Mouse (Mus musculus) MEL (cell line): ENCODE data around the gene Poc1a. TPM values are rescaled to one million over a fixed set of nuclear protein-coding genes. Genes with fewer than 3 reads are reported as not detected.

Experiments used
- DNase-seq: peaks from one replicate; pipeline ENCODE4 v3.0.0; 2011; ENCODE audit warnings: low read depth, low spot score
- H3K27ac ChIP-seq: 2 replicates; pipeline ENCODE4 v1.5.1; 2012; ENCODE audit warnings: low read depth, mild to moderate bottlenecking, control low read depth, low read length, moderate library complexity; ENCODE audit not compliant: control insufficient read depth
- H3K27me3 ChIP-seq, 2 experiments: fragments of 150-350 bp in 1 of 2; sonication (generic) in 1 of 2; 2 replicates each; pipeline ENCODE4 v1.6.1; 2012; ENCODE audit warnings: low read length in 2 of 2, mild to moderate bottlenecking in 2 of 2, improper control_type of control experiment in 1 of 2, moderate library complexity in 1 of 2; ENCODE audit not compliant: insufficient read depth in 2 of 2, control insufficient read depth in 1 of 2
- H3K36me3 ChIP-seq, 2 experiments: 2 replicates each; pipeline ENCODE4 v1.6.1; 2012 to 2014; ENCODE audit warnings: low read length in 2 of 2, improper control_type of control experiment in 1 of 2, inconsistent platforms in 1 of 2, mild to moderate bottlenecking in 1 of 2; ENCODE audit not compliant: insufficient read depth in 2 of 2, control insufficient read depth in 1 of 2
- H3K4me1 ChIP-seq, 2 experiments: fragments of 150-350 bp in 1 of 2; sonication (generic) in 1 of 2; 2 replicates each; pipeline ENCODE4 v1.6.1; 2012; ENCODE audit warnings: low read length in 2 of 2, improper control_type of control experiment in 1 of 2, mild to moderate bottlenecking in 1 of 2; ENCODE audit not compliant: insufficient read depth in 2 of 2, control insufficient read depth in 1 of 2
- H3K4me3 ChIP-seq, 2 experiments: fragments of 150-350 bp in 1 of 2; sonication (generic) in 1 of 2; 2 replicates each; pipeline ENCODE4 v1.5.1; 2012; ENCODE audit warnings: low read depth in 2 of 2, low read length in 2 of 2, mild to moderate bottlenecking in 2 of 2, moderate library complexity in 2 of 2, control low read depth in 1 of 2, improper control_type of control experiment in 1 of 2; ENCODE audit not compliant: control insufficient read depth in 1 of 2, insufficient read depth in 1 of 2
- H3K79me2 ChIP-seq: 2 replicates; pipeline ENCODE4 v1.6.1; 2012; ENCODE audit warnings: mild to moderate bottlenecking, low read length, moderate library complexity; ENCODE audit not compliant: control insufficient read depth, poor library complexity, insufficient read depth
- H3K9ac ChIP-seq: 2 replicates; pipeline ENCODE4 v1.6.1; 2012; ENCODE audit warnings: low read depth, mild to moderate bottlenecking, control low read depth, low read length, moderate library complexity; ENCODE audit not compliant: control insufficient read depth, poor library complexity, severe bottlenecking
- H3K9me3 ChIP-seq: fragments of 150-350 bp; sonication (generic); replicated peaks from 2 replicates; pipeline ENCODE4 v1.6.1; 2012; ENCODE audit warnings: mild to moderate bottlenecking, low read length, improper control_type of control experiment, moderate library complexity; ENCODE audit not compliant: insufficient read depth
- CTCF ChIP-seq, 3 experiments: IDR thresholded peaks in 2 of 3; conservative IDR thresholded peaks in 1 of 3; 2 replicates each; pipeline ENCODE4 v1.5.1; 2011 to 2012; ENCODE audit warnings: low read length in 3 of 3, low read depth in 2 of 3, mild to moderate bottlenecking in 2 of 3, improper control_type of control experiment in 1 of 3, inconsistent platforms in 1 of 3, mixed read lengths in 1 of 3, moderate library complexity in 1 of 3; ENCODE audit not compliant: control insufficient read depth in 1 of 3, insufficient read depth in 1 of 3, poor library complexity in 1 of 3, severe bottlenecking in 1 of 3
- E2F4 ChIP-seq: IDR thresholded peaks from 2 replicates; pipeline ENCODE4 v1.6.1; 2011; ENCODE audit warnings: low read depth, low read length, improper control_type of control experiment, borderline replicate concordance
- EP300 ChIP-seq, 2 experiments: IDR thresholded peaks; 2 replicates each; pipeline ENCODE4 v1.6.1; 2011; ENCODE audit warnings: improper control_type of control experiment in 2 of 2, low read length in 2 of 2, low read depth in 1 of 2, mild to moderate bottlenecking in 1 of 2
- ETS1 ChIP-seq: IDR thresholded peaks from 2 replicates; pipeline ENCODE4 v1.6.1; 2012; ENCODE audit warnings: low read depth, mild to moderate bottlenecking, inconsistent platforms, low read length, improper control_type of control experiment, moderate library complexity
- JUND ChIP-seq: IDR thresholded peaks from 2 replicates; pipeline ENCODE4 v1.6.1; 2011; ENCODE audit warnings: low read depth, mild to moderate bottlenecking, improper control_type of control experiment, low read length
- KAT2A ChIP-seq: conservative IDR thresholded peaks from 2 replicates; pipeline ENCODE4 v1.6.1; 2012; ENCODE audit warnings: low read depth, low read length, improper control_type of control experiment, inconsistent platforms
- MAX ChIP-seq: IDR thresholded peaks from 2 replicates; pipeline ENCODE4 v1.6.1; 2011; ENCODE audit warnings: low read length, improper control_type of control experiment
- MEF2A ChIP-seq: IDR thresholded peaks from 2 replicates; pipeline ENCODE4 v1.6.1; 2014; ENCODE audit warnings: low read depth, mild to moderate bottlenecking, inconsistent platforms, low read length, improper control_type of control experiment; ENCODE audit not compliant: poor library complexity, insufficient replicate concordance, severe bottlenecking; ENCODE audit errors: extremely low read depth
- NRF1 ChIP-seq: IDR thresholded peaks from 2 replicates; pipeline ENCODE4 v1.6.1; 2014; ENCODE audit warnings: low read depth, mild to moderate bottlenecking, inconsistent platforms, low read length, improper control_type of control experiment, moderate library complexity; ENCODE audit not compliant: poor library complexity, insufficient read depth, severe bottlenecking
- POLR2AphosphoS5 ChIP-seq: IDR thresholded peaks from 2 replicates; pipeline ENCODE4 v1.6.1; 2012; ENCODE audit warnings: low read depth, borderline replicate concordance, mild to moderate bottlenecking, inconsistent platforms, low read length, moderate library complexity, mixed read lengths
- RAD21 ChIP-seq: IDR thresholded peaks from 2 replicates; pipeline ENCODE4 v1.6.1; 2011; ENCODE audit warnings: mild to moderate bottlenecking, low read depth, low read length, improper control_type of control experiment
- SIN3A ChIP-seq: IDR thresholded peaks from 2 replicates; pipeline ENCODE4 v1.6.1; 2012; ENCODE audit warnings: low read length, improper control_type of control experiment, inconsistent platforms
- TAL1 ChIP-seq: IDR thresholded peaks from 2 replicates; pipeline ENCODE4 v1.6.1; 2012; ENCODE audit warnings: mild to moderate bottlenecking, inconsistent platforms, low read length, moderate library complexity, mixed read lengths
- UBTF ChIP-seq: IDR thresholded peaks from 2 replicates; pipeline ENCODE4 v1.6.1; 2012; ENCODE audit warnings: low read depth, mild to moderate bottlenecking, inconsistent platforms, low read length, improper control_type of control experiment, moderate library complexity, borderline replicate concordance; ENCODE audit not compliant: insufficient read depth
- USF2 ChIP-seq, 2 experiments: IDR thresholded peaks; 2 replicates each; pipeline ENCODE4 v1.6.1; 2011 to 2012; ENCODE audit warnings: improper control_type of control experiment in 2 of 2, low read length in 2 of 2, borderline replicate concordance in 1 of 2, inconsistent platforms in 1 of 2, low read depth in 1 of 2, mild to moderate bottlenecking in 1 of 2; ENCODE audit not compliant: insufficient read depth in 1 of 2
- ZNF384 ChIP-seq: IDR thresholded peaks from 2 replicates; pipeline ENCODE4 v1.6.1; 2012; ENCODE audit warnings: low read depth, mild to moderate bottlenecking, inconsistent platforms, low read length, improper control_type of control experiment
- polyA plus RNA-seq, 2 experiments: library from polyadenylated mRNA; stranded (reverse) in 1 of 2; unstranded in 1 of 2; fragments of >175 nt in 1 of 2; fragments of >200 nt in 1 of 2; gene quantifications; 2 replicates each; pipeline versions ENCODE4 v1.2.1 to v1.2.4; 2012; ENCODE audit warnings: low replicate concordance in 2 of 2, low read depth in 1 of 2; ENCODE audit not compliant: insufficient read length in 2 of 2, insufficient read depth in 1 of 2, missing spikeins in 1 of 2
- total RNA-seq: library from RNA; depleted of rRNA; stranded (reverse); fragments of 300-350 nt; gene quantifications from 2 replicates; pipeline ENCODE4 v1.2.3, GENCODE M21; 2012

Gene Poc1a
- total and polyA plus RNA-seq, 3 experiments = 33.8 to 41.3 TPM; not detected in 1

- no peak for TF ChIP-seq RAD21
- TF ChIP-seq NRF1 = no peak
- TF ChIP-seq MEF2A = no peak
- no peak for TF ChIP-seq E2F4
- no peak for TF ChIP-seq ZNF384
- no peak for TF ChIP-seq TAL1
- TF ChIP-seq JUND = no peak
- no peak for TF ChIP-seq KAT2A
- TF ChIP-seq MAX = no peak
- no peak for TF ChIP-seq USF2 (IDR thresholded peaks at IDR 0.05; ENCODE audit: borderline replicate concordance in 1 of 2, insufficient read depth in 1 of 2, low read depth in 1 of 2, low read length in 2 of 2)
- no peaks in the 10 kb centered on the region for H3K27me3 ChIP-seq
- no peak for DNase-seq
- no peak overlapping the region for H3K4me3 ChIP-seq
- no peaks in the 10 kb centered on the region for H3K4me1 ChIP-seq
- H3K9ac ChIP-seq = no peak overlapping the region
- H3K36me3 ChIP-seq = peaks cover 0 to 6% of the 10 kb centered on the region in 2 experiments; a peak in 1 of 4 replicates
- H3K9me3 ChIP-seq = no peaks in the 10 kb centered on the region
- H3K79me2 ChIP-seq = no peaks in the 10 kb centered on the region
- H3K27ac ChIP-seq = no peak overlapping the region
Measured at GRCm38 (mm10) chr9:106236818-106237211, 44.0 kb upstream of the Poc1a start.

DNA sequence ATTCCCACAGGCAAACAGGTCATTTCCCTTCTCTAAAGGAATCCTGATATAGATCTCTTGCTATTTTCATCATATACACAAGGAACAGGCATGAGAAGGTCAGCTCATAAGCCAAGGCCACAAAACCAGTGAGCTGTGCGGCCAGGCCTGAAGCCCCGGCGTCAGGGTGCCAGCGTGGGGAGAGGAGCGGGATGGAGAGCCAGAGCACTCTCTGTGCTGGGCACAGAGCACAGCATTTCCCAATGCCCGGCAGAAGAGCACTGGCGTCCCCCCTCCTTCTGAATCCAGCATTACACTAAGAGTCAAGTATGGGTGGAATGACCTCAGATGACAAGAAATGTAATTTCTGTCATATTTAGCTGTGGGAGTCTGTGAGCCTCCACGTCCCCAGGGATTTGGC is 43.5 kb upstream of the Poc1a start:
- no peak for TF ChIP-seq CTCF (IDR thresholded peaks at IDR 0.05 in 2 of 3, conservative IDR thresholded peaks at IDR 0.05 in 1 of 3; ENCODE audit: control insufficient read depth in 1 of 3, insufficient read depth in 1 of 3, low read depth in 2 of 3, low read length in 3 of 3, poor library complexity in 1 of 3, severe bottlenecking in 1 of 3)
- no peak for TF ChIP-seq ETS1
- no peak for TF ChIP-seq EP300 (IDR thresholded peaks at IDR 0.05; ENCODE audit: low read depth in 1 of 2, low read length in 2 of 2)
- TF ChIP-seq POLR2AphosphoS5 = no peak
- TF ChIP-seq JUND = no peak
- no peak for TF ChIP-seq UBTF
- TF ChIP-seq KAT2A = no peak
- TF ChIP-seq SIN3A = no peak
- DNase-seq = no peak
- H3K9ac ChIP-seq = no peak overlapping the region
- no peak overlapping the region for H3K4me3 ChIP-seq
- H3K4me1 ChIP-seq = no peaks in the 10 kb centered on the region
- no peaks in the 10 kb centered on the region for H3K27me3 ChIP-seq
- peaks cover 0 to 7% of the 10 kb centered on the region in 2 experiments; a peak in 1 of 4 replicates for H3K36me3 ChIP-seq
- H3K79me2 ChIP-seq = no peaks in the 10 kb centered on the region
- no peak overlapping the region for H3K27ac ChIP-seq
- no peaks in the 10 kb centered on the region for H3K9me3 ChIP-seq
